Mouse (Mus musculus) lung, postnatal 36 days (tissue): ENCODE results near the gene Gm43064.
"Not testable (repeated sequence)": the region's sequence is repeated elsewhere in the genome, so short reads cannot be mapped to it uniquely, and the experiment has no call there.

ENCODE experiments used
- DNase-seq: peaks from one replicate; pipeline ENCODE4 v3.0.0; 2022; ENCODE audit warnings: mixed read lengths

Gm43064 gene

GRCm38 (mm10) chr3:103808891-103809798, at the start of gene Gm43064, which contains the start of the genes Dclre1b and Ap4b1:
Gene Gm43064, plus strand, starts transcription at chr3:103809573.
Gene Dclre1b, minus strand, starts transcription at chr3:103809444.
Gene Ap4b1, plus strand, starts transcription at chr3:103809520.
- peak; percentile 95 for DNase-seq

DNA sequence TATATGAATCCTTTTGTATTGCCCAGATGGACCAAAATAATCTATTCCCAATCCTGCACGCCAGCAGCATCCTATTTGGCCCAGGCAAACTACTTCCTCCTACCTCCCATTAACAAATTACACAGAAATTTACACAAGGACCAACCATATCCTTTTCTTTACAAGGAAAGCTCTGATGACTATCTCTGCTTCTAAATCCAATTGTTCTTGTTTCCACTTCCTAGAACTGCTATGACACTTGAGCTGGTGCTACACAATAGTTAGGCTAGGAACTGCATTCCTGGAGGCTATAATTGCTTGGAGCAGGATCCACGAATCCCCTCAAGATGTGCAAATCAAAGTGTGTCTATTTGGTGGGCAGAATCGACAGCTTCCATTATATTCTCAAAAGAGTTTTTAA, 42.6 kb upstream of the Gm43064 start:
- DNase-seq: no peak

DNA sequence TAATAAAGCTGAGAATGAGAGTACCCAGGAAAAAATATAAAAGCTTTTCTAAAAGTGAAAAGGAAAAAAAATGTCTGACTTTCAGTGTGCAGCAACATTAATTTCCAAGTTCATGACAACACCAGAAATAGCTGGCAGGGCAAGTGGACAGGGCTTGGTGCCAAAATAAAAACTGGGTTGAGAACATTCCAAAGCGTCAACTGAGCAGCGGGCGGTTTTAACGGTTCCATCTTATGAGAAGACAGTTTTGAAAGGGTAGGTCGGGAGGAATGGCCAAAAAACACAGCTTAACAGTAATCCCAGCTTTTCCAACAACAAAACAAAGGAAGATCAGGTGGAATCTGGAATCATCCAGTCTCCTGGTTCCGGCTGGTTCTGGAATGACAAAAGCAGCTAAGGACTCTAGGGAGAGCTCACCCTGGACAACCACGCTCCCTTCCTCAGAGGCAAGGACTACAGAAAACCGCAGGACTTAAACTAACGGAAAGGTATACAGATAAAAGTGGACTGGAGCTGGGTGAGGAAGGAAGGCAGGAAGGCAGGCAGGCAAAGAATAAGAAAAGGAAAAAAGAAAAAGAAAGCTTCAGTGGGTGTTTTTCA, 37.7 kb upstream of the Gm43064 start:
- peak; percentile 91 for DNase-seq

DNA sequence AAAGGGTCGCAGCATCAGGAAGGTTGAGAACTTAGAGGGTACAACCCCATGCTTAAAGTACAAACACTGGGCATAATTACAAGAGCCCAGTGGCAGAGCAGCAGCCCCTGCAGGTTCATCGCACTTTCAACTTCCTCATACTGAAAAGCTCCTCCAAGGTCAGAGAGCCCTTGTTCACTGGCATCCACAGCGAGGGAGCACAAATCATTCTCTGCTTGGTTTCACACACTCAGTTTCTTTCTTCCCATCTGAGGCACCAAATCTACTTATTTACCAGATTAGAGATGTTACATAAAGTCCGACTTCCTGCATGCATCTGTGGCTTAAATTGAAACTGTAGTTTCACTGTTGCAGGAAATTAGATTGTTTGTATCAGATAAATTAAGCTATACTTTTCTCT, 36.5 kb upstream of the Gm43064 start:
- peak; percentile 38 for DNase-seq

- DNase-seq: no peak
Observed at GRCm38 (mm10) chr3:103773508-103773907, 35.9 kb upstream of the Gm43064 start.

GRCm38 (mm10) chr3:103774009-103774408, 35.4 kb upstream of the Gm43064 start:
- DNase-seq: no peak

- DNase-seq: no peak
Observed at GRCm38 (mm10) chr3:103777940-103778339, 31.4 kb upstream of the Gm43064 start.

DNA sequence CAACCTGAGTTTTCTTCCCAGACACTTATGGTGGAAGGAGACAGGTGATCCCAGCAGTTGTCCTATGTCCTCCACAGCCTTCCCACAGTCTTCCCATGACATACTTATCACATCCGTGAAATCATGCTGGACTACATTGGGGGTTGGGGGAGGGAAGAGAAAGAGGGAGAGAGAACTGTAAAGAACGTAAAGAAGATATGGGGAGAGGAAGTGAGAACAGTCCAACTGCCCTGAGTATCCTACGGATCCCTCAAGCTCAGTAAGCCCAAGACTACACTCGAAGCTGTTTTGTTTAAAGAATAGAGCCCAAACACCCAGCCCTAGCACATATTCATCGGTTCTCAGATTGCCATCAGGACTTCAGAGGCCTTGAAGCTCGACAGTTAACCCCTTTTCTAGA, 30.7 kb upstream of the Gm43064 start:
- no peak for DNase-seq

- peak; percentile 34 for DNase-seq
Observed at GRCm38 (mm10) chr3:103779183-103779582, 30.2 kb upstream of the Gm43064 start.

- no peak for DNase-seq
Observed at GRCm38 (mm10) chr3:103780271-103780670, 29.1 kb upstream of the Gm43064 start.

- DNase-seq: no peak
Observed at GRCm38 (mm10) chr3:103780777-103781176, 28.6 kb upstream of the Gm43064 start.

GRCm38 (mm10) chr3:103782844-103783609, 26.3 kb upstream of the Gm43064 start:
- no peak for DNase-seq

DNA sequence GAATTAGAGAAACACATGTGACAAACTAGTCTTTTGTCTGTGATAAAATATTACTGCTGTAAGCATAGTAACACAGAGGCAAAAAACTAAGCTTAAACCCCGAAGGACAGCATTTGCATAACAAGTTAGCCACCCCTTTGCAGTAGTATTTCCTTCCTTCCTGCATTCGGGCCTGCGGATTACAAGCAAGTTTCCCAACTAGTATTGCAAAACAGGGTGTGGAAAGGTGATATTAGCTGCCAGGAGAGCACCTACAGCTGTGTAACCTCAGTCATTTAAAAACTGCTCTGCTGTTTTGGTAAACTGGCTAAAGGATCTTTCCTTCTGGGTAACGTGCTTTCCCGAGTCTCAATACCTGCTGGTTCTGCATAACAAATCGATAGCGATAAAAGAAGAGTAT, 22.1 kb upstream of the Gm43064 start:
- peak; percentile 77 for DNase-seq

- no peak for DNase-seq
Observed at GRCm38 (mm10) chr3:103789096-103789495, 20.3 kb upstream of the Gm43064 start.

DNA sequence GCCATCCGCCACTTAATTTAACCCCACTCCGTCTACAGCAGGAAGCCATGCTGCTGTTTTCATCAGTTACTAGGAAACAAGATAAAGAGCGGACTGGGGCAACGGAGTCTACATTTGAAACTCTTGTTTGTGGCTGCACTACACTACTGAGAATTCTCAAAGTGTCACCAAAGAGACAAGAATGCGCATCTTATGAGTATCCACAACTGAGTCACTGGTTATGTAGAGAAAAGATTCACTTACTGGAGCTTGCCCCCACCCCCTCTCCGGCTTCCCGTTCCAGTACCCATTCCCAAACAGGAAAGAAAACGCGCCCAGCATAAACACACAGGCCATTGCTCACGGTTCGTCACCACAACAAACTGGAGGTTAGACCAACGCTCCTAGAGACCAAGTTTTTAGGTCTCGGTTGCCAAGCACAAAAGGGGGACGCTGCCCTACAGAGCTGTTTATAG, 19.5 kb upstream of the Gm43064 start:
- DNase-seq: peak; percentile 84

DNA sequence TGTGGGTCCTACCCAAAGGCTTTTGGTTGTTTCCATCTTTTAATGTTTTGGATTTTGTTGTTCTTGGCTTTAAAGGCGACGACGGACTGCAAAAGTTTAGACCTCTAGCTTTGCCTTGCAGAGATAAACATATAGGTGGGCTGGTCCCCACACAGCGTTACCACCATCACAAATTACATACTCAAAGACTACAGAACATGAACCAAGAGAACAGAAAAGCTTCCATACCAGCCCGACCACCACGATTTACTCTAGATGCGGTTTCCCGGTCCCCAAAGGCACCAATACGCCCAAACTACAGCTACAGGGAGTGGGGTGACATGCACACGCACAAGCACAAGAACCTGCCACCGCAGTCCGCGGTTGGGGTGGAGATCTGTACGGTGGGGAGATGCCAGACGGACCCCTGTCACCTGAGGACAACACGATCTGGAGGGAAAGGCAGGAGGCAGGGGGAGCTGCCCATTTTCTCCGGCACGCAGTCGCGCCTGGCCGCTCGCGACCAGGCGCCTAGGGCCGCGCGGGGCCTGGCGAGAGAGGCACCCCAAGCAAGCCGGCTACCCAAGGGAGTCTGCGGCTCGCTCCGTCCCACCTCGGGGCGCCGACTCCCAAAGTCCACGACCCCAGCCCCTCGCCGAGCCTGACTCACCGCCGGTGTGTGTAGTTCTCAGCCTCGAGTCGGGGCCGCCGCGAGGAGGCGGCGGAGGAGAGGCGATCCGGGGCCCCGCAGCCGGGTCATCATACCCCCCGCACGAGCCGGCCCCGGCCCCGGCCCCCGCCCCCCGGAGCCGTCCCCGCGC, 18.8 kb upstream of the Gm43064 start:
- DNase-seq: no peak

GRCm38 (mm10) chr3:103791230-103792110, 17.9 kb upstream of the Gm43064 start, which contains the start of gene Hipk1:
Gene Hipk1, minus strand, starts transcription at chr3:103791563.
- DNase-seq: peak; percentile 97

DNA sequence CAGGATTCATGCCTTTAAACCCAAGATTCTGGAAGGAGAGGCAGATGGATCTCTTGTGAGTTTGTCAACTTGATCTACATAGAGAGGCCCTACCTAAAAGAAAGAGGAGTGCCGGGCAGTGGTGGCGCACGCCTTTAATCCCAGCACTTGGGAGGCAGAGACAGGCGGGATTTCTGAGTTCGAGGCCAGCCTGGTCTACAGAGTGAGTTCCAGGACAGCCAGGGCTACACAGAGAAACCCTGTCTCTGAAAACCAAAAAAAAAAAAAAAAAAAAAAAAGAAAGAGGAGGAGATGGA, 17.3 kb upstream of the Gm43064 start:
- not testable (repeated sequence) for DNase-seq

DNA sequence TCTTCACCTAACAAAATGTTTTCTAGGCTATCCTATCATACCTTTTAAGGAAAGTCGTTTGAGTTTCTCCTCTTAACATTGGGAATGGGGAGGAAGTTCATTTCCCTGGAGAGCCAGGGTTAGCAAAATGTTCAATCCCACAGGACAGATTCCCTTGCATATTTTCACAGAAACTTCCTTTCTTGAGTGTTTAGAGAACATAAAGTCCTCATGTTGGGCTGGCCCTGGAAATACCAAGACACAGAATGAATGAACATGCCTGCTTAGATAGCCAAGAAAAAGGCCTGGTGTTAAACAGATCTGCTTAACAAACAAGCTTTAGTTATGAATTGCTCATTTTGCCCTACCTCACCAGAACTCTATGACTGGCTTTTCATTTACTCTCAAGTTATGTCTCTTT, 16.8 kb upstream of the Gm43064 start:
- no peak for DNase-seq

DNA sequence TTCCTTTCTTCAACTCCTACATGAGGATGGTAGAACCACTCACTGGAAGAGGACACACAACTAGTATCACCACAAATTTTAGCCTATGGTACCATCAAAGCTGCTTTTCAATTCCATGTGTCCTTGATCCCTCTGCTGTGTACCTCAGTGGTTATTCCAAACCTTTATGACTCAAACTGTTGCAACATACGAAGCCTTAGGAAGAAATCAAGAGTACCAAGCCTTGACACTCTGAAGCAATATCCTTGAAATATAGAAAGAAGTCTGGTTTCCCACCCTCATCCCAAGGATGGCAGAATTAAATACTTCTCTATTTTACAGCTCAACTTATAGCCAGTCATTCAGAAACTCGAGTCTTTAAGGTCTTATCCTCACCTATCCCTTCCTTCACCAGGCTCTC, 13.0 kb upstream of the Gm43064 start:
- DNase-seq: no peak

DNA sequence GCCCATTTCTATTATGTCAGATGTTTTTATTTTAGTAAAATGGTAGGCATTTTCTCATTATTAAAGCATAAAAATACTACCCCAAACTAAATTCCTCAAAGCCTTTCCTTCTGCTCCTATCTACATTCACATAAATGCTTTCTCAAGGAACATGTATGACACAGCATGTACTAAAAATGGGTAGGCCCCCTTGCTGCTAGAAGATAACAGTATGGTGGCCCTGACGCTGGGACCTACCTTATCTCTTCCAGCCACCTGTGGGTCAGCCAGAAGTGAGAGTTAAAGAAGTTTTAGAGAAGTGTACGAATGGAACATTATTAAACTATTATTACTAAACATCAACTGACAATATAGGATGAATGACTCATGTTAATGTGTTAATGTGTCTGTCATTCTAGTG, 9.9 kb upstream of the Gm43064 start:
- DNase-seq: no peak
